Mouse (Mus musculus): ENCODE data around the gene Ms4a6d. TPM values are rescaled to one million over a fixed set of nuclear protein-coding genes. Genes with fewer than 3 reads are reported as not detected.
A peak's percentile ranks its signal among the peaks of the same experiment; 100 is the strongest.
"Not testable (repeated sequence)": the region's sequence is repeated elsewhere in the genome, so short reads cannot be mapped to it uniquely, and the experiment has no call there.

Gene Ms4a6d
- total RNA-seq, 1 experiment from 2014 or later = 7.6 TPM

GRCm38 (mm10) chr19:11589891-11590449 is 14.7 kb downstream of the Ms4a6d start:
- ATAC-seq (ENCODE audit: extremely low read depth, insufficient number of reproducible peaks, low FRiP score, poor library complexity, severe bottlenecking) = no peak

- ATAC-seq (ENCODE audit: extremely low read depth, insufficient number of reproducible peaks, low FRiP score, poor library complexity, severe bottlenecking) = no peak
Observed at GRCm38 (mm10) chr19:11589205-11589604, 15.4 kb downstream of the Ms4a6d start.

GRCm38 (mm10) chr19:11574965-11575364 is 29.7 kb downstream of the Ms4a6d start:
- no peak for ATAC-seq (ENCODE audit: extremely low read depth, insufficient number of reproducible peaks, low FRiP score, poor library complexity, severe bottlenecking)

GRCm38 (mm10) chr19:11559560-11559959 is 45.1 kb downstream of the Ms4a6d start:
- not testable (repeated sequence) for ATAC-seq (ENCODE audit: extremely low read depth, insufficient number of reproducible peaks, low FRiP score, poor library complexity, severe bottlenecking)

- no peak for ATAC-seq (ENCODE audit: extremely low read depth, insufficient number of reproducible peaks, low FRiP score, poor library complexity, severe bottlenecking)
Observed at GRCm38 (mm10) chr19:11554726-11555125, 49.9 kb downstream of the Ms4a6d start.

GRCm38 (mm10) chr19:11547911-11548310 is 56.7 kb downstream of the Ms4a6d start:
- ATAC-seq (ENCODE audit: extremely low read depth, insufficient number of reproducible peaks, low FRiP score, poor library complexity, severe bottlenecking) = no peak

GRCm38 (mm10) chr19:11544383-11544782 is 60.3 kb downstream of the Ms4a6d start:
- ATAC-seq (ENCODE audit: extremely low read depth, insufficient number of reproducible peaks, low FRiP score, poor library complexity, severe bottlenecking) = not testable (repeated sequence)

- peak; percentile 80; the same call in 1 of the 2 replicates for ATAC-seq (ENCODE audit: extremely low read depth, insufficient number of reproducible peaks, low FRiP score, poor library complexity, severe bottlenecking)
Observed at GRCm38 (mm10) chr19:11540166-11540821, 64.4 kb downstream of the Ms4a6d start.

GRCm38 (mm10) chr19:11537336-11537735 is 67.3 kb downstream of the Ms4a6d start:
- ATAC-seq (ENCODE audit: extremely low read depth, insufficient number of reproducible peaks, low FRiP score, poor library complexity, severe bottlenecking) = no peak

Other genes starting within 250 kb of the Ms4a6d start
- 1.4 and 3.7 TPM in 2 replicates for gene Ms4a4a, start 229.3 kb downstream of the Ms4a6d start, total RNA-seq (2017)
- gene Ms4a4c, start 200.1 kb downstream of the Ms4a6d start, total RNA-seq (2017) = 129 and 133 TPM in 2 replicates
- 44.8 and 59.4 TPM in 2 replicates for gene Ms4a4b, start 161.3 kb downstream of the Ms4a6d start, total RNA-seq (2017)
- gene Ms4a6c, start 135.5 kb downstream of the Ms4a6d start, total RNA-seq (2017) = 34.3 and 38.1 TPM in 2 replicates
- 335 and 348 TPM in 2 replicates for gene Gm8369, start 118.9 kb downstream of the Ms4a6d start, total RNA-seq (2017)
- gene Ms4a6b, start 88.3 kb downstream of the Ms4a6d start, total RNA-seq (2017) = 108 and 112 TPM in 2 replicates
- gene Ms4a4d, start 68.0 kb downstream of the Ms4a6d start, total RNA-seq (2017) = 0.58 TPM in 1 of 2 replicates, not detected in the other
- 1.4 and 5.6 TPM in 2 replicates for gene Ms4a2, start 18.9 kb upstream of the Ms4a6d start, total RNA-seq (2017)
- gene Ms4a3, start 36.0 kb upstream of the Ms4a6d start, total RNA-seq (2017) = not detected in 2 replicates
- not detected in 2 replicates for gene Oosp2, start 55.7 kb upstream of the Ms4a6d start, total RNA-seq (2017)
- gene Oosp1, start 86.3 kb upstream of the Ms4a6d start, total RNA-seq (2017) = not detected in 2 replicates
- not detected in 2 replicates for gene Oosp3, start 92.2 kb upstream of the Ms4a6d start, total RNA-seq (2017)
- not detected in 2 replicates for gene Gif, start 142.7 kb upstream of the Ms4a6d start, total RNA-seq (2017)
- 23.6 and 24.1 TPM in 2 replicates for gene Mrpl16, start 165.5 kb upstream of the Ms4a6d start, total RNA-seq (2017)
- gene Stx3, start 214.6 kb upstream of the Ms4a6d start, total RNA-seq (2017) = 3.3 and 4.4 TPM in 2 replicates
- not detected in 2 replicates for gene Olfr1417, start 234.4 kb upstream of the Ms4a6d start, total RNA-seq (2017)